Mouse (Mus musculus) cerebellum, postnatal 36 days (tissue): ENCODE measurements around the gene Svbp.

Source experiments
- DNase-seq, 2 experiments: peaks; one replicate each; pipeline ENCODE4 v3.0.0; 2021 to 2022; ENCODE audit warnings: mixed read lengths in 2 of 2

Gene Svbp

DNA sequence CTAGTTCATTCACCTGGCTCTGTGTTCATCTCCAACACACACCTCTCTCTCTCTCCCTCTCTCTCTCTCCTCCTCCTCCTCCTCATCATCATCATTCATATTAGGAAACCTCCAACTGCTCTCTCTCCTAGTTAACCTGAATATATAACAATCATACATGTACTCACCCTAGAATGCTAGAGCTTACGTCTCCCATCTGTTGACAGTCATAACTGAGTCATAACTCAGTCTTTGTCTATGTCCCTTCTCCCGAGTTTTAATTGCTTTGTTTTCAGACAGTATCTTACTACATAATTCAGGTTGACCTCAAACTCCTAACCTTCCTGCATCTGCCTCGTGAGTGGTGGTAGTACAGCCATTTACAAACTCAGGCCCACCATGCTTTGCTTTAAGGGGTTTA is 3.8 kb upstream of the Svbp start:
- DNase-seq, result no peak

DNA sequence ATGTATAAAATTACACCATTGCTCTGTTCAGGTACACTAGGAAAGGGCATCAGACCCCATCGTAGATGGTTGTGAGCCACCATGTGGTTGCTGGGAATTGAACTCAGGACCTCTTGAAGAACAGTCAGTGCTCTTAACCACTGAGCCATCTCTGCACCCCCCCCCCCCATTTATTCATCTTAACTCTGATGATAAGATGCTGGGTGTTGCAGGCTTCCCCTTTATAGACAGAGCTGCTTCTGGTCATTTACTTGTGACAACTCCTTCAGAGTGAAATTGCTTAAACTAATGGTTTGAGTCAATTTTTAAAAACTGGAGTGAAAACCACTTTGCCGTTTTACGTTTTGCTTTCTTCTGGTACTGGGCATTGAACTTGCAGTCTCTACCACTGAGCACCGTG is 2.3 kb upstream of the Svbp start:
- DNase-seq, result no peak

DNA sequence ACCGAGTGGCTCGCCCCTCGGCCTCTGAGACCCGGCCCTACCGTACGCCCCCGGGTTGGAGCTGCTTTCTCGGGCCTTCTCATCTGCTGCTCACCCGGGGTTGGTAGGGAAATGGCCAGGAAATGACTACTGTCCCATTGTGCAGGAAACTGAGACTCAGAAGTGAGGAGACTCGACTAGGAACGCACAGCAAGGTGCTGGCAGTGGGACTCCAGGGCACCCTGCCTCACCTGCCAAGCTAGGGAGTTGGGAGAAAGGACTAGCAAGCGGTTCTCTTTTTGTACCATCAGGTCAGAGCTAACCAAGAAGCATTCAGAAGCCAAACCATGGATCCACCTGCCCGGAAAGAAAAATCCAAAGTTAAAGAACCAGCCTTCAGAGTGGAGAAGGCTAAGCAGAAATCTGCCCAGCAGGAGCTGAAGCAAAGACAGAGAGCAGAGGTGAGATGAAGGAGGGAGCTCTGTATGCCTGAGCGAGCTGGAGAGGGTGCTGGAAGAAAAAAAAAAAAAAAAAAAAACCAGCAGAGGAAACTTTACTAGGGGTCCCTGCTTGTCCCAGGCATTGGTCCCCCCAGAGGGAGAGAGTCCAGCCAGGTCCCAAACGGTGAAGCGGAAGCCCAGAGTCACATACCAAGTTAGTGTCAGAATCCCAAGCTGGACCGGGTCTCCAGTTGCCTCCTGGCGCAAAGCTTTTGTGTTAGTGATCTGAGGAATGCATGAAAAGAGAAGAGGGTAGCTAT is 645 bp downstream of the Svbp start:
- DNase-seq, result no peak

DNA sequence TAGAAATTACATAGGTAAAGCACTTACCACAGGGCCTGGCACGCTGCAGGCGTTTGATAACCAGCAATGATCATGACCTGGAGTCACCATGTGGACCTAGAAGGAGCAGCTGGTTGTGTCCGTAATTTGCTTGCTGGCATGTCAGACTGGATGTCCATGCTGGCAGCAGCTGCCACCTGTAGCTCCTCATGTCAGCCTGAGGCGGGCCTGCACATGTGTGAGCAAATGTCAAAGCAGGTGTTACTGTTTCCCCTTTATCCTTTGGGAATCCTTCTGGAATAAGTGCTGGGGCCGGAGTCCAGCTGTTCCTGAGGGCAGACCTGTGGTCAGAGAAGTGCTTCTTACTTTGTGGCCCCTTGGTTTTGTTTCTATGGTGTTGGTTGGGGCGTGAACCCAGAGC is 3.0 kb downstream of the Svbp start:
- DNase-seq, result no peak

DNA sequence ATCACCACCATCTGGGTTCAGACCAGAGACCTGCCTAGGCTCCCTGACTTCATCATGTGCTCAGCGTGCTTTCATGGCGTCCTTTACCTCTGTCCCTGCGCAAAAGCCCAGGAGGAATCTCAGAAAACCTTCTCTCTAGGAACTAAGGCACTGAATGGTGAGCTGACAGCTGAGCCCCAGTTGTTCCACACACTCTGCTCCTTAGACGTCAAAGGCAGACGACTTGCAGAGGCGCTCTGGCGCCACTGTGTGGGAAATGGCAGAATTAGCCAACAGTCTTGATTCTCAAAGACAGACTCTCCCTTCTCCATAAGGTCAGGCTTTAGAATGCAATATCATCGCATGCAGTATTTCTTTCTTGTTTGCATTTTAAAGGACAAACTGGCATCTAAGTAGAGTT is 9.6 kb downstream of the Svbp start:
- DNase-seq, result peak; percentile 23 to 42

DNA sequence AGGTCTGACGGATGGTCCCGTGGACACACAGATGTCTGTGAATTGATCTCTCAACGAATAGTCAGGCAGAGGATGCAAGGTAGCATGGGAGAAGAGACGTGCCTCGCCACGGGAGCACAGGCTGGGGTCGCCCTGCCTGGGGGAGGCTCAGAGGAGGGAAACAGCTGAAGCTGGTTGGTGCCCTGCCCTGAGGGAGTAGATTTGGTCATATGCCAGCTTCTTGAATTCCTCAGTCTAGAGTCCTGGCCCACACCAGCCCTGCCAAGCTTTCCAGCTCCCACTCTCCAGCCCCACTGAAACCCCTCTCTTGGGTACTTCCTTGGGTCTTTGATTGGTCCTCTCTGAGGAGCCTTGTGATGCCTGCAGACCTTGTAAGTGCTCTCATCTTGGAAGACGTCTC is 21.6 kb downstream of the Svbp start:
- DNase-seq, result no peak

DNA sequence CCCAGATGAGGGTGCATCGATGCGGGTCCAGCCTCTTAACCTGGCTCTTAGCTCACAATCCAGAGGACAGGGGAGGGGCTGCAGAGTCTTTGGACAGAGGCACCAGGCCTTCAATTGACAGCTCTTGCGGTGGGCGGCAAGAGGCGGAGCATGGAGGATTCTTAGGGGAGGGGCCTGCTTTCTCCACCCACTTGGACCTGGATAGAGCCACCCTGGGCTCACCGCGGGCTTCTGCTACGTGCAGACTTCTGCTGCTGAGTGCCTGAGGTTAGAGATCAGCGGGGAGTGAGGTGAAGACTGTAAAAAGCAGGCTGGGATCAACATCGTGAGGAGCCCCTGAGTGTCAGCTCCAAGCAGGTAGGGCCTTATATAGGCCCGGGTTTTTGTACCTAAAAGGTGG is 23.1 kb downstream of the Svbp start, which contains the start of gene Tmem269:
Gene Tmem269, minus strand, starts transcription at position 49 of the 400 bp plus-strand sequence.
- DNase-seq, result no peak

DNA sequence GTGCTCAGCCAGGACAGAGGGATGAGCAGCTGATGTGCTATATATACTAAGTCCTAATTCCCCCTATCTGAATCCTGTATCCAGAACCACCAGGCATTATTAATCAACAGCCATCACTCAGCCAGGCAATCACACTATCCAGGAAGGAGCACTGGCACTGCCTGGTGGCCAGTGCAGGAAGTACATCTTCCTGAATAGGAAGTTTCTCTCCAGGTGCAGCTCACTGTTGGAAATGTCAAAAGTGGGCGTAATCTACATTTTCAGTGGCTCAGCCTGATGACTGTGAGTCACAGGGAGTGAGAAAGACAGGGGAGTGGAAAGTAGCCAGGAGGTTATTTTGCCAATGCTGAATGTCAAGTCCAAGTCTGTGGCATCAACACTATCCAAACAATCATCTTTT is 28.6 kb downstream of the Svbp start:
- DNase-seq, result peak in 1 of 2 experiments; percentile 32

DNA sequence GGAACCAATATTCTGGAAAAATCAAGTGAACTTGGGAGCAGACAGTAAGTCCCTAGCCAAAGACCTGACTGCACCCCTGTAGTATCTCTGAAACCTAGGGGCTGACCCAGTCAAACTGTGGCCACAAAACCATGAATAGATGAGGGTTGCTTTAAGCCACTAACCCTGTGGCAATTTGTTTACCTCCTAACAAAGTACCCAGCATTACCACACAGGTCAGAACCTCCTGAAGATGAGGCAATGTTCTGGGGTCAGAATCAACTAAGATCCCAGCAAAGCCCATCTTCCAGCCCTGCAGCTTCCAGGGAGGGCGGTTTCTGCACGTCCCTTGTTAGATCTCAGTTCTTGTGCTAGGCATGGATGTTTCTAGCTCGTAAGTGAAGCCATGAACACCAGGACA is 29.4 kb downstream of the Svbp start:
- no peak for DNase-seq

DNA sequence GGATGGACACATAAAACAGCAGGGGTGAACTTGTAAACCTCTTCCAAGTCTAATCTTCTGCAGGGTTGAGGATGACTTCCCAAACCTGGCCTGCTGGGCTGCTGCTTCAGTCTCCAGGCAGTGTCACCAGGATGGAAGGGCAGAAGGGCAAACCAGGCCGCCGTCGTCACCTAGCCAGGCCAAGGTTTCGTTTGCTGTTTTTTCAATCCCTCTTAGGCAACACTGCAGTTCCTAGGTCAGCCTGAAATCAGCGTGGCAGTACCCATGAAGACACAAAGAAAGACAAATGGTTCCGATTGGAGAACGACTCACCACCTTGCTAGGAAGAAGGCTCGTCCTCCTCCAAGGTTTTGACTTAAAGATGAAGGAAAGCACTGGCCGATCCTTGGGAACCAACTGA is 30.6 kb downstream of the Svbp start:
- DNase-seq, result no peak

DNA sequence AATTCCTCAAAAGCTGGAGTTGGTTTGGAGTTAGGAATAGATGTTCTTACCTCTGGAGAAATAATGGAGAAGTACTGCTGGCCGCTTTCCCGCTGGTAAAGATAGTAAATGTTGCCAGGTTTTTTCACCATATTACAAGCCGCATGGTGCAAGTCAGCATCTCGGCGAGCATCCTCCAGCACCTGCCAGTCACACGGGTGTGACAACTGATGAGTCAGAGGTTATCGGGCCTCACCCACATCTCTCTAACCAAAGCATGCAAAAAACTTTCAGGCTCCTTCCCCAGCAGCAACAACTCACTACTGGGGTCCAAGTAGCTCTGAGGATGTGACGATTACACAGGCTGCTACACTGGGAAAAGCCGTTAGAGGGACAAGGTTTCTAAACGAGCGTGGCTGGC is 31.6 kb downstream of the Svbp start:
- DNase-seq, result no peak

DNA sequence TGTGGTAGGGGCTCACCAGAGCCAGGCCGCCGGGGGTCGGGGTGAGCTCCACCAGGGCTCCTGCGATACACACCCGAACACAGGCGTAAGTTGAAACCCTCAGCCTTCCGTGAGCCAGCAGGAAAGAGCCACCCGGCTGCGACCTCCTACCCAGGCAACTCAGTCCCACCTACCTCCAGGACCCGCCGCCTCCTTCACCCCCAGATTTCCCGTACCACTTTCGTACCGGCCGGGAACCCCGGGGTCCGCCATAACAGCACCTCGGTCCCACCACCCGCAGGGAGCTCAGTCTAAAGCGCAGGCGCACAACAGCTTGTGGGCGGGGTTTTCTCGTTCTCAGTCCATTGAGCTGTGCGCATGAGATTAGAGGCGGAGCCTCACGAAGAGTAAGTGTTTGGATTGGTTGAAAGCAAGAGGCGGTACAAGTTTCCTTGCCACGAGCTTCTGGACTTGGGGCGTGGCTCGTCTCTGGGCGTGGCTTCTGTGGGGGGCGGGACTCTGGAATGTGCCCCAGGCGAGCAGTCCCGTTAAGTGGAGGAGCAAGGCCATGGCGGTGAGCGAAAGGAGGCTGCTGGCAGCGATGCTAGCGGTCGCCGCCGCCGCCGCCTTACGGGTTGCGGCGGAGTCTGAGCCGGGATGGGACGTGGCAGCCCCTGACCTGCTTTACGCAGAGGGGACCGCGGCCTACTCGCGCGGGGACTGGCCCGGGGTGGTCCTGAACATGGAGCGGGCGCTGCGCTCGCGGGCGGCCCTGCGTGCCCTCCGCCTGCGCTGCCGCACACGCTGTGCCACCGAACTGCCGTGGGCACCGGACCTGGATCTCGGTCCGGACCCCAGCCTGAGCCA is 37.5 kb downstream of the Svbp start, which contains the start of the genes AU022252 and P3h1:
Gene AU022252, minus strand, starts transcription at position 303 of the 846 bp plus-strand sequence.
Gene P3h1, plus strand, starts transcription at position 506 of the 846 bp plus-strand sequence.
- peak; percentile 98 to 100 for DNase-seq

DNA sequence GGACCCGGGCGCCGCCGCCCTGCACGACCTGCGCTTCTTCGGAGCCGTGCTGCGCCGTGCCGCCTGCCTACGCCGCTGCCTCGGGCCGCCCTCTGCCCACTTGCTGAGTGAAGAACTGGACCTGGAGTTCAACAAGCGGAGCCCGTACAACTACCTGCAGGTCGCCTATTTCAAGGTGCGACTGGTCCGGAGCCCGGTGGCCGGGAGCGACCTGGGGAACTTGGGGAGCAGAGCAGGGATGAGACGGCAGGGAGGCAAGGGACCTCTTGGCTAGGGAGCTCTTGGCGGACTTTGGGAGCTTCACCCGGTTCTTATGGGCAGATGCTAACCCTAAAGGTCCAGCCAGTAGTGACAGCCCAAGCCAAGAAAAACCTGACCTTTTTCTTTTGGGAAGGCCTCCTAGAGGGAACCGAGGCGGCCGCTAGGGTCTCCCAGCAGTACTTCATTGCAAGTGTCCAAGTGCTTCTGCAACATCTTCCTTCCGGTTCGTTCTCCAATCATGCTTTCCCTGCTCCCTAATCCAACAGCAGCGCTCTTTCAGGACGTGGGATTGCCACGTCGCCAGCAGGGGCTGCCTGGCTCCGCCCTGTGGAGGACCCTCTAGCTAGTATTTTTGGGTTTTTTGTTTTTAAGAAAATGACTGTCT is 38.3 kb downstream of the Svbp start:
- peak in 1 of 2 experiments; percentile 51 for DNase-seq

DNA sequence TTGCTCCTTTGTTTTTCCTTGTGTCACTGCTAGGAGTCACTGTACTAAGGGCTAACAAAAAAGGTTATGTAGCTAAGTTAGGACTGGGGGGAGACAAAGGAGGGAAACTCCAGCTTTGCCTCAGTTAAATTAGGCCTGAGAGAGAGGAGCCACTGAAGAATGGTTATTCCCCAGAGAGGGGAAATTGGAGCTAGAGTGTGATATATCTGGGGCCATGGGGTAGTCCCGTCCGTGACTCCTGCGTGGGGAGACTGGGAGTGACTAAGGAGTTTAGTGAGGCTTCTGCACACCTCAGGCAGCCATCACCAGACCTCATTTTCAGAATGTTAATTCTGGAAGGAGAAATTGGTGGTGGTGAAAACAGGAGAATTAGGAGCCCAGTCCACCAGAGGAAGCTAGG is 39.2 kb downstream of the Svbp start:
- DNase-seq, result no peak

DNA sequence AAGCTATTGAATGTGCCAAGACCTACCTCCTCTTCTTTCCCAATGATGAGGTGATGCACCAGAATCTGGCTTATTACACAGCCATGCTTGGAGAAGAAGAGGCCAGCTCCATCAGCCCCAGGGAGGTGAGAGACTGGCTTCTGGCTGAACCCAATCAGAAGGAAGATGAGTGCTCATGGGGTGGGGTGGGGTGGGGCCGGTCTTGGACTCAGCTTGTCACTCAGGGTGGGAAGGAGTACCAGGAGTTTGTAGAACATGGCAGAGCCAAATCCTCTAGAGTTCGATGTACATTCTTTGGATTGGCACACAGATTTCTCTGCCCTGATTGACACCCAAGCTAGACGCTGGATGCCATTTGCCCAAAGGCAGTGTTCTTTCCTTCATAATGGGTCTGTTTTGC is 43.6 kb downstream of the Svbp start:
- no peak for DNase-seq

DNA sequence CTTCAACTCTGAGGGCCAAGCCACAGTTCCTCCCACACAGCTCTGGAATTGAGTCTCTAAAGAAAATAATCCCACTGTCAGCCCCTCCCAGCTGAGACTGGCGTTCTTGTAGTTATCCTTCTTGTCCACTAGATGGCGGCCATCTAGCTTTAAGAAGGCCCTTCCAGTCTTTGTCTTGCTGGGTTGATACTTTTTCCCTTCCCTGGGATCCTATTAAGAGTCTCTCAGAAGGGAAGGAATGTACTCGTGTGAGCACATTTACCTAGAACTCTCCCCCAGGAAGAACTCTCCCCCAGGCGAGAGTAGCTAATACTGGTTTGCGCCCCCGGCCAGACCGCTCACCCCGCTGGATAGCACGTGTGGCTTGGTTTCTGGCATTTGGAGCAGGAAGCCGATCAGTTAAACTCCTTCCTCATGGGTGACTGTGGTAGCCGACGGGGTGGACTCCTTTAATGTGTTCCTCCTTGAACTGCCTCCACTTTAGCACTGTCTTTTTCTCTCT is 44.1 kb downstream of the Svbp start:
- DNase-seq, result no peak

DNA sequence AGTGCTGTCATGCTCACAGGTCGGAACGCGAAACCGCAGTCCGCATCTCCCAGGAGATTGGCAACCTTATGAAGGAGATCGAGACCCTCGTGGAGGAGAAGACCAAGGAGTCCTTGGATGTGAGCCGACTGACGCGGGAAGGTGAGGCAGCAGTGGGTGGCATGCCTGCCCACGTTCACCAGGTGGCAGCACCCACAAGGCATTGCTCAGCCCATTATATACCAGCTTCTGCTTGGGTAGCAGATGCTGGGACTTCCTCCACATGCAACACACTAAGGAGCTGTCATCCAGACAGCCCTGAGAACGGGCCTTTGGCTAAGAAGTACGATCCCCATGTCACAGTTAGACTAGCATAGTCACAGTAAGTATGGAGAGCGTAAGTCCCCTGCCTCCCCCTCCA is 46.6 kb downstream of the Svbp start:
- DNase-seq, result peak in 1 of 2 experiments; percentile 24

DNA sequence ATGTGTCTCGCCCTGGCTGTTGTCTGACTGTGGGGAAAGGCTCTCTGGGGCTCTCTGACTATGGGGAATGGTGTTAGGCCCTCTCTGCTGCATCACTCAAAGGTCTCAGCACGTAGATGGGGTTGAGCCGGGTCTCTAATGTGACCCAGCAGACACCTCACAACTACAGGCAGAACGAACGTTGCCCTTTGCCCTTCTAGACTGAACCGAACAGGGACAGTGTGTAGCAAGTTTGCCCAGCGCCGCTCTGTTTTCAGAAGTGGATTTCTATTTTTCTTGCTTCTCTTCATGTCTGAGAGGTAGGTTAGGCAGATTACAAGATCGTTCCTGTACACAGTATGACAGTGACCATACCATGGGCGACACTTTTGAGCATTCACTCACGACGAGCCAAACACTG is 47.5 kb downstream of the Svbp start:
- no peak for DNase-seq

DNA sequence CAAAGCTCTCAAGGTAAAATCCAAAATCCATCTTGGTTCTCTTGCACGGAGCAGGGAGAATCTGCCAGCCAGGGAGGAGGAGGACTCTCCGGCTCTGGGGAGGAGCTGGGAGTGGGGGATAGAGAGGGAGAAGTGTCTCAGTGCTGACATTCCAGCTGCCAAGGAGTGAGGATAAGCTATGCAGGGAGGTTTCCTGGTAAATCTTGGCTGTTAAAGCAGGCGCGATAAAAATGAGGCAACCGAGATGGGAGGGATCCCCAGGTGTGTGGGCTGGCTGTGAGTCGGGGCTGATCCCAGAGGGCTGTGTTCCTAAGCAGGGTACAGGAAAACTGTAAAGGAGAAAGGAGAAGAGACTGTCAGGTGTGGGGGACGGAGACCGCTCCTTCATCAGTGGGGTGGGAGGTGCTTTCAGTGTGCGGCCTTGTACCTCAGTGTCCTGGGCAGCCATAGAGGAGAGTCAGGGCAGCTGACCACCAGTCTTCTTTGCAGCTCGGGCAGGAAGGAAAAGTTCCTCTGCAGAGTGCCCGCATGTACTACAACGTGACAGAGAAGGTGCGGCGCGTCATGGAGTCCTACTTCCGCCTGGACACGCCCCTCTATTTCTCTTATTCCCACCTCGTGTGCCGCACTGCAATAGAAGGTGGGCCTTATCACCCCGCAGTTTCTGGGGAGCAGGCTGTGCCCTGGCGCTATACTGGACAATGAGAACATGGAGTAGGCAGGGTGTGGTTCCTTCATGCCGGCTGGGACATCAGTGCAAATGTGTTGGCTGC is 49.5 kb downstream of the Svbp start:
- no peak for DNase-seq

DNA sequence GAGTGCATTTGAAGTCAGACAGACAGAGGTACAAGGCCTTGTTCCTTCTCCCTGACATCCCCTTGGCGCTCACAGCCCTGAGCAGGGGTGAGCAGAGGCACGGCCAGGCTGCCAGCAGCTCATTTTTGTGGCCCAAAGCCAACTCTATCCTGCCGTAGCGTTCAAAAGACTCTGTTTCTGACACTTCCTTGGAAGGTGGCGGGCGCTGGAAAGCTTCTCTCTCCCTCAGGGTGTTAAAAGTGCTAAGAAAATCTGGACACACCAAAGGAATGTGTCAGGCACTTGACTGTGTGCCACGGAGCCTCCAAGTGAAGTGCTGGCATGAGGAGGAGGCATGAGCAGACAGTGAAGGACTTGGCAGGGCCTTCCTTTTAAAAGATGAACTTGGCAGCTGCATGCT is 50.5 kb downstream of the Svbp start:
- DNase-seq, result peak in 1 of 2 experiments; percentile 32

DNA sequence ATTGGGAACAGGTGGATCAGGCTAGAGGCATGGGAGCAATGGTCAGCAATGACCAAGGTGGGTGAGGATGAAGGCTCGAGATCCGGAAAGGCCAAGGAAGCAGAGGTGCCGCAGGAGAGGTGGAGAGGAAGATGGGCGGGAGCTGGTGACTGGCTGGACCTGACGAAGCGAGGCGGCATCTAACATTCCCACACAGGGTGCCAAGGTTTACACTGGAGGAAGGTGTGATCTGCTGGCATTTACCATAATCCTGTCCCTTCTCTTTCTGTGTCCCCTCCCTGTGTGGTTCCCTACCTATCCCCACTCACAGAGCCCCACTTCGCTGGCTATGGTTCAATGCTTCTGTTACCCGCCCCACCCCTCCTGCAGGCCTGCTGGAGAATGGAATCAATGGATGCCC is 50.9 kb downstream of the Svbp start:
- no peak for DNase-seq

DNA sequence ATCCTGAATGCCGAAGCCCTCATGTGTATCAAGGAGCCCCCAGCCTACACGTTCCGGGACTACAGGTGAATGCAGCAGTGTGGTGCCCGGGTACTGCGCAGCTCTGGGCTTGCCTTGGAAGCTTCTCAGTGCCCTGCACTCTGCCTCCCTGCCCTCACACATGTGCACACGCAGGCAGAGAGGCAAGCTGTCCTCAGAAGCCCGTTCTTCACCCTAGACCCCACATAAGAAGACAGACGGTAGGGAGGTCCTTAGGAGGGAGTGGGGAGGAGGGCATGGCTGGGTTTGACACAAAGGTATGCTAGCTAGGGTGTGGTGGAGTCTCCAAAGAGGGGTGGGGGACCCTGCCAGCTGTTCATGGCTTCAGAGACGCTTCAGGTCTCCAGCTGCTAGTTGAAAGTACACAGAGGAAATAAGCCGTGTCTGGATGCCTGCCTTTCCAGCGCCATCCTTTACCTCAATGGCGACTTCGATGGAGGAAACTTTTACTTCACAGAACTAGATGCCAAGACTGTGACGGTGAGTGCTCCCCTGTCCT is 51.7 kb downstream of the Svbp start:
- DNase-seq, result no peak
